Mouse (Mus musculus): Measurements from ENCODE around the gene Vmn1r128. TPM values are rescaled to one million over a fixed set of nuclear protein-coding genes. Genes with fewer than 3 reads are reported as not detected.
"Not testable (repeated sequence)": the region's sequence is repeated elsewhere in the genome, so short reads cannot be mapped to it uniquely, and the experiment has no call there.

The Vmn1r128 gene
- polyA plus RNA-seq (2015; fragmentation: Nextera tagmentation; extraction: Ambion mirVana) = not detected in 2 replicates

DNA sequence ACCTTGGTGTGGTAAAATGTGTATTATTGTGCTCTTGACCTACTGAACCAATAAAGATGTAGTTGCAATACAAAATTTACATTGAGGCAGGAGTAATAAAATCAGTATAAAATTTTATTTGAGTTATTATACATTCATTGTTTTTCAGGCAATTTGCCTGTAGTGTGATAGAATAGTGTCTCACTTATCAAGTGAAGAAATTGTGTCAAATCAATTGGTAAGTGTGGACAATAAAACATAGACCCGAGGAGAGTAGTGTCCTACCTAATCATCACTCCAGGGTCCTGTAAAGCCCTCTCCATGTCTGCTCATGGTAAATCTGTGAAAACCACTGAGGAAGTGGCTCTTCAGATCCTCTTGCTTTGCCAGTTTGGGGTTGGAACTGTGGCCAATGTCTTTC lies at the start of gene Vmn1r128:
TSS of gene Vmn1r128 (plus strand) at position 301 of the 400 bp plus-strand sequence.
- H3K9me3 ChIP-seq; H3K27me3 ChIP-seq; H3K36me3 ChIP-seq; H3K4me2 ChIP-seq (replicated peaks); H3K4me3 ChIP-seq (replicated peaks); H3K4me1 ChIP-seq (replicated peaks); H3K27ac ChIP-seq; H3K9ac ChIP-seq (replicated peaks); ATAC-seq: not testable (repeated sequence)
- 87% methylated on average over 1 of the region's 1 CpGs for WGBS

GRCm38 (mm10) chr7:21301367-21301766 lies 47.8 kb upstream of the Vmn1r128 start, which contains the start of gene Vmn1r126:
Gene Vmn1r126, minus strand, starts transcription at chr7:21301467.
- H3K36me3 ChIP-seq; H3K27ac ChIP-seq; H3K9ac ChIP-seq (replicated peaks); ATAC-seq; H3K4me2 ChIP-seq (replicated peaks); H3K4me3 ChIP-seq (replicated peaks); H3K27me3 ChIP-seq; H3K4me1 ChIP-seq (replicated peaks); H3K9me3 ChIP-seq: not testable (repeated sequence)
- WGBS = no CpG with 5 or more reads among the region's 5 CpGs

DNA sequence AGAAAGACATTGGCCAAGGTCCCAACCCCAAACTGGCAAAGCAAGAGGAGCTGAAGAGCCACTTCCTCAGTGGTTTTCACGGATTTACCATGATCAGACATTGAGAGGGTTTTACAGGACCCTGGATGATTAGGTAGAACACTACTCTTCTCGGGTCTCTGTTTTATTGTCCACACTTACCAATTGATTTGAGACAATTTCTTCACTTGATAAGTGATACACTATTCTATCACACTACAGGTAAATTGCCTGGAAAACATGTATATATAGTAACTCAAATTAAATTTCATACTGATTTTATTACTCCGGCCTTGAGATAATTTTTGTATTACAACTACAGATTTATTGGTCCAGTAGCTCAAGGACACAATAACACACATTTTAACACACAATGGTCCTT lies 29.4 kb upstream of the Vmn1r128 start, which contains the start of gene Vmn1r127:
TSS of gene Vmn1r127 (minus strand) at position 101 of the 400 bp plus-strand sequence.
- not testable (repeated sequence) for H3K4me2 ChIP-seq (replicated peaks); ATAC-seq

DNA sequence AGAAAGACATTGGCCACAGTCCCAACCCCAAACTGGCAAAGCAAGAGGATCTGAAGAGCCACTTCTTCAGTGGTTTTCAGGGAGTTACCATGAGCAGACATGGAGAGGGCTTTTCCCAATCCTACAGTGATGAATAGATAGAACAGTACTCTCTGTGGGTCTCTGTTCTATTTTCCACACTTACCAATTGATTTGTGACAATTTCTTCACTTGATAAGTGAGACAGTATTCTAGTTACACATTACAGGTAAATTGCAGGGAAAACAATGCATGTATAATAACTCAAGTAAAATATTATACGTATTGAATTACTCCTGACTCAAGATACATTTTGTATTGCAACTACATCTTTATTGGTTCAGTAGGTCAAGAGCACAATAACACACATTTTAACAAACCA lies 12.0 kb downstream of the Vmn1r128 start, which contains the start of gene Vmn1r129:
TSS of gene Vmn1r129 (minus strand) at position 101 of the 400 bp plus-strand sequence.
- not testable (repeated sequence) for H3K9me3 ChIP-seq; H3K27me3 ChIP-seq; H3K4me2 ChIP-seq (replicated peaks); H3K9ac ChIP-seq (replicated peaks); H3K4me1 ChIP-seq (replicated peaks); ATAC-seq; H3K36me3 ChIP-seq; H3K27ac ChIP-seq; H3K4me3 ChIP-seq (replicated peaks)
- WGBS = no CpG with 5 or more reads among the region's 1 CpGs

More for the DNA sequence above, 29.4 kb upstream of the Vmn1r128 start, which contains the start of gene Vmn1r127:
- H3K9ac ChIP-seq (replicated peaks); H3K9me3 ChIP-seq; H3K27ac ChIP-seq; H3K36me3 ChIP-seq; H3K4me1 ChIP-seq (replicated peaks); H3K4me3 ChIP-seq (replicated peaks); H3K27me3 ChIP-seq: not testable (repeated sequence)
- WGBS = no CpG with 5 or more reads among the region's 3 CpGs

Other genes starting within 250 kb of the Vmn1r128 start
- gene Vmn1r122, start 215.2 kb upstream of the Vmn1r128 start, polyA plus RNA-seq (2015; fragmentation: Nextera tagmentation; extraction: Ambion mirVana) = not detected in 2 replicates
- gene Vmn1r123, start 187.2 kb upstream of the Vmn1r128 start, polyA plus RNA-seq (2015; fragmentation: Nextera tagmentation; extraction: Ambion mirVana) = not detected in 2 replicates
- not detected in 2 replicates for gene Gm5157, start 158.9 kb upstream of the Vmn1r128 start, polyA plus RNA-seq (2015; fragmentation: Nextera tagmentation; extraction: Ambion mirVana)
- not detected in 2 replicates for gene Vmn1r124, start 88.8 kb upstream of the Vmn1r128 start, polyA plus RNA-seq (2015; fragmentation: Nextera tagmentation; extraction: Ambion mirVana)
- gene Vmn1r125, start 77.2 kb upstream of the Vmn1r128 start, polyA plus RNA-seq (2015; fragmentation: Nextera tagmentation; extraction: Ambion mirVana) = not detected in 2 replicates
- not detected in 2 replicates for gene Vmn1r126, start 47.9 kb upstream of the Vmn1r128 start, polyA plus RNA-seq (2015; fragmentation: Nextera tagmentation; extraction: Ambion mirVana)
- not detected in 2 replicates for gene Vmn1r127, start 29.5 kb upstream of the Vmn1r128 start, polyA plus RNA-seq (2015; fragmentation: Nextera tagmentation; extraction: Ambion mirVana)
- gene Vmn1r129, start 11.9 kb downstream of the Vmn1r128 start, polyA plus RNA-seq (2015; fragmentation: Nextera tagmentation; extraction: Ambion mirVana) = not detected in 2 replicates
- gene Gm6882, start 83.4 kb downstream of the Vmn1r128 start, polyA plus RNA-seq (2015; fragmentation: Nextera tagmentation; extraction: Ambion mirVana) = not detected in 2 replicates
- gene Vmn1r130, start 162.4 kb downstream of the Vmn1r128 start, polyA plus RNA-seq (2015; fragmentation: Nextera tagmentation; extraction: Ambion mirVana) = not detected in 2 replicates
- not detected in 2 replicates for gene Vmn1r131, start 196.7 kb downstream of the Vmn1r128 start, polyA plus RNA-seq (2015; fragmentation: Nextera tagmentation; extraction: Ambion mirVana)